8 mouse cellular contexts compared by ENCODE assay signal in the genomic region with DNA sequence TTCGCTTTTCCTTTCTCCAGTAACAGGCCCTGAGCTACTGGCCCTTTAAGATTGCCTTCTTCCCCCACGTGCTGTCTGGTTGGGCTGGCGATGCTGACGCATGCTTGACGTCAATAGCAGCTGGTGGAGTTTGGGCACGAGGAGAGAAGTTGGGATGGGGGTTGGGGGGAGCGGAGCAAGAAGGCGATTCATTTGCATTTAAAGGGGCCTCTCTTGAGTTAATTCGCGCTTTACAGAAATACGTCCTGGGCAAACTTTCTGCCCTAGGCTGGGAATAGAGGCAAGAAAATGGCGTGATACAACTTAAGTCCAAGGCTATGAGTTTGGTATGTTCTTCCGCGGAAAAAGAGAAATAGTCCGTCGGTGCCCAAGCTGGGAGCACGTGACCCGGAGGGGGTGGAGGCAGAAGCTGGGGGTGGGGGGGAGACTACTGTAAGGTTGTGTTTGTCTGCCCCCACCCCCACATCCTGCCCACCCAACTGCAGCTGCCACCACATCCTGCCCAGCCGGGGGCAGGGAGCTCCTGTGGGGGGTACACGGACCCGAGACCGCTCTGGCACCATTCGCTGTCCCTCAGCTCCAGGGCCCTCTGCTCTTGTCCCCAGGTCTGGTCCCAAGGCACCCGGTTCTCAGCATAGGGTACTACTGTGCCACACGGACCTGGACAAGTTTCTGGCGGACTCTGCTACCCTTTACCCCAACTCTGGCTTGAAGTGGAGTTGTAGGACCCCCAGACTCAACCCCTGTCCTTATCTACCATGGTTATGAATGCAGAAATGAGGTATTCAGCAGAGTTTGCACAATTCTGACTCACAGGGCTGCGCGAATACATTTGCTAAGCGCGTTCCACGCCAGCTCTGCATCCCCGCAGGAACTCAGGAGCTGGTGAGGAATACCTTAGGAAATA. TPM values are rescaled to one million over a fixed set of nuclear protein-coding genes. Genes with fewer than 3 reads are reported as not detected.
DNase-seq lines count a peak whose midpoint lies in the region; ATAC-seq and TF ChIP-seq lines count a peak whose summit lies in the region.

No protein-coding gene starts in this region.

- peaks cover 25% of the 10 kb centered on the region for H3K27me3 ChIP-seq in erythroblast, embryonic 14.5 days (ENCODE audit: control insufficient read depth)
- H3K27me3 ChIP-seq in heart, embryonic 12.5 days (replicated peaks) = no peaks in the 10 kb centered on the region
- no peaks in the 10 kb centered on the region for H3K27me3 ChIP-seq in kidney, postnatal 0 days (ENCODE audit: insufficient read depth, low read length)
- no peaks in the 10 kb centered on the region for H3K27me3 ChIP-seq in liver, embryonic 11.5 days (replicated peaks; ENCODE audit: control insufficient read depth, insufficient read depth, low read length)
- no peaks in the 10 kb centered on the region for H3K27me3 ChIP-seq in stomach, embryonic 14.5 days (ENCODE audit: control insufficient read depth, insufficient read depth, low read length)

- ATAC-seq in heart, embryonic 12.5 days (ENCODE audit: insufficient number of reproducible peaks, low FRiP score) = peak; percentile 80
- ATAC-seq in kidney, postnatal 0 days (replicated peaks; ENCODE audit: low FRiP score, low read depth) = peak; percentile 50
- peak; percentile 64 for ATAC-seq in liver, embryonic 11.5 days (replicated peaks; ENCODE audit: low FRiP score)
- peak; percentile 74 for ATAC-seq in stomach, embryonic 14.5 days (ENCODE audit: insufficient number of reproducible peaks, insufficient read depth, low FRiP score, low read depth)

- peak; percentile 94 to 95 for DNase-seq in B cell, adult 2 months
- peak; percentile 100 for DNase-seq in brain, adult 2 months (ENCODE audit: low read depth, low spot score)
- DNase-seq in kidney, postnatal 0 days (ENCODE audit: low spot score) = peak; percentile 98
- DNase-seq in liver, embryonic 11.5 days (ENCODE audit: low spot score) = peak; percentile 90
- DNase-seq in naive thymus-derived CD4-positive, alpha-beta T cell, adult 2 months (ENCODE audit: low read depth) = peak; percentile 96

- peak overlapping the region; percentile 82 for H3K9ac ChIP-seq in heart, embryonic 12.5 days
- H3K9ac ChIP-seq in kidney, postnatal 0 days (ENCODE audit: low read depth, low read length) = peak overlapping the region; percentile 54
- H3K9ac ChIP-seq in liver, embryonic 11.5 days (ENCODE audit: low read depth, low read length) = peak overlapping the region; percentile 65
- peak overlapping the region; percentile 49 for H3K9ac ChIP-seq in stomach, embryonic 14.5 days (replicated peaks; ENCODE audit: low read depth, low read length)

- peak overlapping the region; percentile 100 for H3K27ac ChIP-seq in heart, embryonic 12.5 days (ENCODE audit: poor library complexity, severe bottlenecking)
- H3K27ac ChIP-seq in kidney, postnatal 0 days = peak overlapping the region; percentile 97
- H3K27ac ChIP-seq in liver, embryonic 11.5 days (ENCODE audit: low read depth, low read length) = peak overlapping the region; percentile 74
- peak overlapping the region; percentile 98 for H3K27ac ChIP-seq in stomach, embryonic 14.5 days (ENCODE audit: low read length)

- WGBS in heart, embryonic 12.5 days = under 1% methylated on average over 32 of the region's 32 CpGs
- WGBS in kidney, postnatal 0 days = 2% methylated on average over 31 of the region's 32 CpGs
- WGBS in liver, embryonic 11.5 days = 1% methylated on average over 32 of the region's 32 CpGs
- WGBS in stomach, embryonic 14.5 days = under 1% methylated on average over 32 of the region's 32 CpGs

- H3K36me3 ChIP-seq in erythroblast, embryonic 14.5 days (ENCODE audit: control insufficient read depth) = no peaks in the 10 kb centered on the region
- H3K36me3 ChIP-seq in heart, embryonic 12.5 days = no peaks in the 10 kb centered on the region
- no peaks in the 10 kb centered on the region for H3K36me3 ChIP-seq in kidney, postnatal 0 days (ENCODE audit: insufficient read depth, low read length)
- H3K36me3 ChIP-seq in liver, embryonic 11.5 days (ENCODE audit: control insufficient read depth, insufficient read depth, low read length) = no peaks in the 10 kb centered on the region
- no peaks in the 10 kb centered on the region for H3K36me3 ChIP-seq in stomach, embryonic 14.5 days (ENCODE audit: control insufficient read depth, insufficient read depth, low read length)

- H3K9me3 ChIP-seq in erythroblast, embryonic 14.5 days (ENCODE audit: control insufficient read depth, low read length) = no peaks in the 10 kb centered on the region
- no peaks in the 10 kb centered on the region for H3K9me3 ChIP-seq in heart, embryonic 12.5 days (replicated peaks)
- no peaks in the 10 kb centered on the region for H3K9me3 ChIP-seq in kidney, postnatal 0 days (replicated peaks; ENCODE audit: low read length)
- H3K9me3 ChIP-seq in liver, embryonic 11.5 days (ENCODE audit: control insufficient read depth, low read length) = no peaks in the 10 kb centered on the region
- H3K9me3 ChIP-seq in stomach, embryonic 14.5 days (ENCODE audit: control insufficient read depth, low read depth, low read length) = no peaks in the 10 kb centered on the region

- peaks cover 60% of the 10 kb centered on the region for H3K4me1 ChIP-seq in erythroblast, embryonic 14.5 days (ENCODE audit: control insufficient read depth)
- H3K4me1 ChIP-seq in heart, embryonic 12.5 days (replicated peaks) = peaks cover 46% of the 10 kb centered on the region
- H3K4me1 ChIP-seq in kidney, postnatal 0 days (replicated peaks; ENCODE audit: insufficient read depth, low read length) = peaks cover 34% of the 10 kb centered on the region
- peaks cover 29% of the 10 kb centered on the region for H3K4me1 ChIP-seq in liver, embryonic 11.5 days (replicated peaks; ENCODE audit: control insufficient read depth, insufficient read depth, low read length)
- peaks cover 32% of the 10 kb centered on the region for H3K4me1 ChIP-seq in stomach, embryonic 14.5 days (ENCODE audit: control insufficient read depth, insufficient read depth, low read length)

- TF ChIP-seq CTCF in kidney, postnatal 0 days (IDR thresholded peaks at IDR 0.05; ENCODE audit: low read depth) = no peak

- peak overlapping the region; percentile 78 for H3K4me2 ChIP-seq in heart, embryonic 12.5 days
- H3K4me2 ChIP-seq in kidney, postnatal 0 days (ENCODE audit: low read length) = peak overlapping the region; percentile 94
- H3K4me2 ChIP-seq in liver, embryonic 11.5 days = peak overlapping the region; percentile 96
- peak overlapping the region; percentile 77 for H3K4me2 ChIP-seq in stomach, embryonic 14.5 days (replicated peaks; ENCODE audit: low read depth, low read length)

- peak overlapping the region; percentile 63 for H3K4me3 ChIP-seq in erythroblast, embryonic 14.5 days (replicated peaks)
- H3K4me3 ChIP-seq in heart, embryonic 12.5 days = peak overlapping the region; percentile 62
- peak overlapping the region; percentile 48 for H3K4me3 ChIP-seq in kidney, postnatal 0 days (replicated peaks; ENCODE audit: low read depth, low read length)
- H3K4me3 ChIP-seq in liver, embryonic 11.5 days (ENCODE audit: low read depth, low read length) = peak overlapping the region; percentile 57
- H3K4me3 ChIP-seq in stomach, embryonic 14.5 days (ENCODE audit: low read depth, low read length) = peak overlapping the region; percentile 59

RNA-seq across cellular contexts. Expression of gene Mef2d, which starts 3.6 kb away (rescaled TPM):
- 2.6 and 3.4 TPM in 2 replicates for polyA plus RNA-seq in erythroblast, embryonic 14.5 days (2012)
- 53.5 and 56.6 TPM in 2 replicates for polyA plus RNA-seq in heart, embryonic 12.5 days (2016; fragmentation: Nextera tagmentation; extraction: Ambion mirVana)
- 14.4 and 16.2 TPM in 2 replicates for polyA plus RNA-seq in kidney, postnatal 0 days (2015; fragmentation: Nextera tagmentation; extraction: Ambion mirVana)
- polyA plus RNA-seq in liver, embryonic 11.5 days (2014; fragmentation: Nextera tagmentation; extraction: Ambion mirVana) = 27.6 and 28.0 TPM in 2 replicates
- polyA plus RNA-seq in stomach, embryonic 14.5 days (2014; fragmentation: Nextera tagmentation; extraction: Ambion mirVana) = 19.5 and 20.1 TPM in 2 replicates

RNA-seq across cellular contexts. Expression of gene Iqgap3, which starts 56.8 kb away (rescaled TPM):
- 1.6 and 3.1 TPM in 2 replicates for polyA plus RNA-seq in erythroblast, embryonic 14.5 days (2012)
- 32.3 and 36.8 TPM in 2 replicates for polyA plus RNA-seq in heart, embryonic 12.5 days (2016; fragmentation: Nextera tagmentation; extraction: Ambion mirVana)
- 6.8 and 8.2 TPM in 2 replicates for polyA plus RNA-seq in kidney, postnatal 0 days (2015; fragmentation: Nextera tagmentation; extraction: Ambion mirVana)
- polyA plus RNA-seq in liver, embryonic 11.5 days (2014; fragmentation: Nextera tagmentation; extraction: Ambion mirVana) = 16.8 and 19.1 TPM in 2 replicates
- 19.8 and 21.0 TPM in 2 replicates for polyA plus RNA-seq in stomach, embryonic 14.5 days (2014; fragmentation: Nextera tagmentation; extraction: Ambion mirVana)

Comparison
In these comparisons a context has a peak if more than half of its experiments do, and no peak if none do; other contexts are left out.
1. Peak in every context shown above with its lines: DNase-seq, ATAC-seq, H3K4me3 ChIP-seq and H3K27ac ChIP-seq.